Mouse (Mus musculus) C2C12 (cell line): ENCODE results near the gene Igfbp5. TPM values are rescaled to one million over a fixed set of nuclear protein-coding genes. Genes with fewer than 3 reads are reported as not detected.

Experiments
- H3K27me3 ChIP-seq: one replicate; pipeline ENCODE4 v1.6.1; 2011; ENCODE audit not compliant: control insufficient read depth, insufficient read depth, insufficient read length
- H3K36me3 ChIP-seq: one replicate; pipeline ENCODE4 v1.6.1; 2011; ENCODE audit not compliant: control insufficient read depth, insufficient read depth
- H3K4me3 ChIP-seq: one replicate; pipeline ENCODE4 v1.5.1; 2011; ENCODE audit warnings: mild to moderate bottlenecking, control low read depth; ENCODE audit not compliant: poor library complexity, insufficient read depth, severe bottlenecking
- H3K79me2 ChIP-seq: one replicate; pipeline ENCODE4 v1.6.1; 2011; ENCODE audit not compliant: control insufficient read depth, insufficient read depth
- H3K79me3 ChIP-seq: one replicate; pipeline ENCODE4 v1.6.1; 2011; ENCODE audit warnings: low read depth, control low read depth
- H3ac ChIP-seq: one replicate; pipeline ENCODE3; 2011; ENCODE audit warnings: low read depth; ENCODE audit not compliant: control insufficient read depth, insufficient read length
- CEBPB ChIP-seq: IDR thresholded peaks from one replicate; pipeline ENCODE4 v1.6.1; 2011; ENCODE audit warnings: low read depth, mild to moderate bottlenecking, control low read depth, moderate library complexity
- CTCF ChIP-seq: IDR thresholded peaks from one replicate; pipeline ENCODE4 v1.5.1; 2011; ENCODE audit not compliant: control insufficient read depth, insufficient read depth, insufficient read length
- FOSL1 ChIP-seq: IDR thresholded peaks from one replicate; pipeline ENCODE4 v1.8.0; 2011; ENCODE audit warnings: mild to moderate bottlenecking, low read length; ENCODE audit not compliant: poor library complexity, insufficient read depth, severe bottlenecking
- MAX ChIP-seq: IDR thresholded peaks from one replicate; pipeline ENCODE4 v1.6.1; 2011; ENCODE audit warnings: mild to moderate bottlenecking, control low read depth
- MYOD1 ChIP-seq: IDR thresholded peaks from one replicate; pipeline ENCODE4 v1.6.1; 2011; ENCODE audit warnings: low read depth; ENCODE audit not compliant: control insufficient read depth, insufficient read length
- MYOG ChIP-seq: IDR thresholded peaks from one replicate; pipeline ENCODE4 v1.6.1; 2011; ENCODE audit not compliant: control insufficient read depth, insufficient read length; ENCODE audit errors: extremely low read depth
- USF1 ChIP-seq: IDR thresholded peaks from one replicate; pipeline ENCODE4 v1.6.1; 2011; ENCODE audit warnings: low read depth, mild to moderate bottlenecking, control low read depth, moderate library complexity
- polyA plus RNA-seq: library from polyadenylated mRNA; unstranded; fragments of >200 nt; fragmentation: generic; extraction: Trizol; gene quantifications from one replicate; pipeline ENCODE4 v1.2.1, GENCODE M21; 2012; ENCODE audit warnings: missing spikeins

The Igfbp5 gene
- polyA plus RNA-seq, 1 experiment = 62.8 TPM

DNA sequence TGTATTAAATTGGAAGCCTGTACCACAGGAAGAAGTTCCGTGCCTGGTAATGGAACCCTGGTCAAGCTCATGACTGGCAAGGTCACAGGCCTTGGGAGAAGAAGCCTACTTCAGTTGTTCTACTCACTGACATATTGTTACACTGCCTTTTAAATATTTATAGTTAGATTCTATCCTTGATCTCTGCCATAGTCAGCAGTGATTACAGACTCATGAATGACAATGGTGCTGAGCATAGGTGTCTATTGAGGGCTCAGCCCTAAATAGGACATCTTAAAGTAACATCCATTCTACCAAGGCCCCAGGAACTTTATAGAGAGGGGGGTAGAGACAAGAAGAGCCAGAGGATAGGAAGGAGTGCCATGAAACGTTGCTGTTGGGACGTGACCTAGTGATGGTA lies 63.6 kb downstream of the Igfbp5 start:
- Histone ChIP-seq H3ac (no peak overlapping the region), H3K79me3 (no peaks in the 10 kb centered on the region), H3K79me2 (no peaks in the 10 kb centered on the region), H3K27me3 (no peaks in the 10 kb centered on the region), H3K4me3 (no peak overlapping the region), H3K36me3 (no peaks in the 10 kb centered on the region)
- TF ChIP-seq MAX = no peak
- TF ChIP-seq CEBPB = no peak
- TF ChIP-seq CTCF = no peak
- no peak for TF ChIP-seq MYOD1
- TF ChIP-seq USF1 = no peak
- TF ChIP-seq FOSL1 = no peak
- TF ChIP-seq MYOG = no peak

DNA sequence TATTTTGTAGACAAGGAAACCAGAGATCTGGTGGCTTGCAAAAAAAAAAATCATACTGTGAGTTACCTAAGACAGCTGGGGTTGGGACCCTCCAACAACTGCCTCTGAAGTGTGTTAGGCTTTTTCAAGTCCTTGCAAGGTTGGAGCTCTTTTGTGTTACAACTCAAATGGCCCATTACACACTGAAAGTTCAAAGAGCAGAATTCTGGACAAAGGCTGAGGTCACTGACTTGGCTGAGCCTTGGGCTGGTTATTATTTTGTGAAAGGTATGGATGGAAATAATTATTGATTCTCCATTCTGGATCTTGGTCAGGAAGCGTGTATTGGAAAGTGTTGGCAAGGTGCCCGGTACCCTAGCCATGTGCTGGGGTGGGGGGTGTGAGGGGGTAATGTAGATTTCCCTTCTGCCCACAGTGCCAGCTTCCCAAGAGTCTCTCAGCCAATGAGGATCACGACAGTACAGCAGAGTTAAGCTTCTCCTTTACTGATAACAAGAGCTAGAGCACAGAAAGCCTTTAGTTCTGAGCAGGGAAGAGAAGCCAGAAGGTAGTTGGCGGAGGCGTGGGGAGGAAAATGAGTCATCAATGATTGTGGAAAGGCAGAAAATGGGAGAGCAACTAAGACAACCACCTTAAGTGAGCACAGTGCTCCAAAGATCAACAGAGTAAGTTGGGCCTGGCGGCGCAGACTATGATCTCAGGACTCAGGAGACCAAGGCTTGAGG lies 64.6 kb downstream of the Igfbp5 start:
- H3ac ChIP-seq = no peak overlapping the region
- no peaks in the 10 kb centered on the region for H3K36me3 ChIP-seq
- H3K27me3 ChIP-seq = no peaks in the 10 kb centered on the region
- H3K79me2 ChIP-seq = no peaks in the 10 kb centered on the region
- H3K79me3 ChIP-seq = no peaks in the 10 kb centered on the region
- TF ChIP-seq MYOG (no peak), FOSL1 (no peak), CEBPB (no peak), USF1 (no peak)
- H3K4me3 ChIP-seq = no peak overlapping the region

DNA sequence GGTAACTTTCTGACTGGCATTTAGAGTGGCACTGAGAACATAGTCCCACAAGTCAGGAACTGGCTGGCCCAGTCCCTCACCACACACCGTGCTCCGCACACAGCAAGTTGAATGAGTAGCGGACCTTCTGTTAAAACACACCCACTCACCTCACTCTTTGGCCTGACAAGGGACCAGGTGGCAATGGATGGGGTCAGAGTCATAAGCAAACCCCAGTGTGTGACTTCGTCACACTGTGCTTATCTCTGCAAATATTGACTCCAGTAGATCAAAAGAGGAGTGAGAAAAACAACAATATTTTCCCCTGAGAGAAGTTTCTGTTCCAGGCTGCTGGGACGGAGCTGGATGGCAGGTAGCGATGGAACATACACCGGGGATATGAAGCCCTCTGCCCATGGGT lies 65.4 kb downstream of the Igfbp5 start:
- TF ChIP-seq USF1 (no peak), CTCF (no peak), CEBPB (no peak), MAX (no peak), MYOG (no peak)

More for the DNA sequence above, 65.4 kb downstream of the Igfbp5 start:
- Histone ChIP-seq H3K79me3 (no peaks in the 10 kb centered on the region), H3K79me2 (no peaks in the 10 kb centered on the region), H3K36me3 (no peaks in the 10 kb centered on the region), H3K27me3 (no peaks in the 10 kb centered on the region), H3K4me3 (no peak overlapping the region), H3ac (no peak overlapping the region)

Other genes with a start within 250 kb of the Igfbp5 start
- not detected for gene Ankar, start 174.3 kb downstream of the Igfbp5 start, polyA plus RNA-seq
- gene Rpl37a, start 163.6 kb downstream of the Igfbp5 start, polyA plus RNA-seq = 3,206 TPM
- 222 TPM for gene Igfbp2, start 50.4 kb downstream of the Igfbp5 start, polyA plus RNA-seq
- not detected for gene Tnp1, start 141.0 kb upstream of the Igfbp5 start, polyA plus RNA-seq